Mouse (Mus musculus) limb, embryonic 11.5 days (tissue): Measurements from ENCODE around the gene Arl8b. TPM values are rescaled to one million over a fixed set of nuclear protein-coding genes. Genes with fewer than 3 reads are reported as not detected.

Experiments
- ATAC-seq: fragments of 200-750 bp; cut with Nextera tagmentation; 2 replicates; pipeline ENCODE4 v1.8.0; 2017; ENCODE audit warnings: low read depth; ENCODE audit not compliant: insufficient number of reproducible peaks, low FRiP score, low TSS enrichment
- DNase-seq: peaks from one replicate; pipeline ENCODE4 v3.0.0-alpha.2; 2015; ENCODE audit warnings: low spot score
- H3K27ac ChIP-seq: fragments of 300-500 bp; sonication (generic); replicated peaks from 2 replicates; pipeline ENCODE4 v1.5.1; 2014; ENCODE audit warnings: low read depth, mild to moderate bottlenecking, low read length
- H3K27me3 ChIP-seq: fragments of 300-500 bp; sonication (generic); 2 replicates; pipeline ENCODE4 v1.6.1; 2014; ENCODE audit warnings: mild to moderate bottlenecking, low read length, mixed read lengths; ENCODE audit not compliant: control insufficient read depth, insufficient read depth
- H3K36me3 ChIP-seq: fragments of 300-500 bp; sonication (generic); 2 replicates; pipeline ENCODE4 v1.6.1; 2014; ENCODE audit warnings: mild to moderate bottlenecking, low read length, moderate library complexity, mixed read lengths; ENCODE audit not compliant: control insufficient read depth, insufficient read depth
- H3K4me1 ChIP-seq: fragments of 300-500 bp; sonication (generic); 2 replicates; pipeline ENCODE4 v1.6.1; 2014; ENCODE audit warnings: low read length, mixed read lengths; ENCODE audit not compliant: control insufficient read depth, insufficient read depth
- H3K4me2 ChIP-seq: fragments of 300-500 bp; sonication (generic); 2 replicates; pipeline ENCODE4 v1.6.1; 2014; ENCODE audit warnings: low read depth, mild to moderate bottlenecking, moderate library complexity; ENCODE audit not compliant: severe bottlenecking
- H3K4me3 ChIP-seq: fragments of 300-500 bp; sonication (generic); 2 replicates; pipeline ENCODE4 v1.5.1; 2014; ENCODE audit warnings: low read depth, low read length
- H3K9ac ChIP-seq: fragments of 300-500 bp; sonication (generic); 2 replicates; pipeline ENCODE4 v1.6.1; 2014; ENCODE audit warnings: mild to moderate bottlenecking, low read length
- H3K9me3 ChIP-seq: fragments of 300-500 bp; sonication (generic); 2 replicates; pipeline ENCODE4 v1.6.1; 2016; ENCODE audit warnings: low read length; ENCODE audit not compliant: control insufficient read depth
- WGBS: fragments of 180-500 bp; shearing (Covaris S2); extraction: QIAGEN DNeasy Blood & Tissue Kit; methylation state at CpG from one replicate; pipeline ENCODE4 v1.1.7; 2014; 5-methylcytosine and 5-hydroxymethylcytosine counted together
- polyA plus RNA-seq: library from polyadenylated mRNA; unstranded; fragments of >200 nt; fragmentation: Nextera tagmentation; extraction: Ambion mirVana; gene quantifications from 2 replicates; pipeline ENCODE4 v1.2.1, GENCODE M21; 2014

Arl8b gene
- polyA plus RNA-seq, 1 experiment from 2014 or later = 73.1 TPM

DNA sequence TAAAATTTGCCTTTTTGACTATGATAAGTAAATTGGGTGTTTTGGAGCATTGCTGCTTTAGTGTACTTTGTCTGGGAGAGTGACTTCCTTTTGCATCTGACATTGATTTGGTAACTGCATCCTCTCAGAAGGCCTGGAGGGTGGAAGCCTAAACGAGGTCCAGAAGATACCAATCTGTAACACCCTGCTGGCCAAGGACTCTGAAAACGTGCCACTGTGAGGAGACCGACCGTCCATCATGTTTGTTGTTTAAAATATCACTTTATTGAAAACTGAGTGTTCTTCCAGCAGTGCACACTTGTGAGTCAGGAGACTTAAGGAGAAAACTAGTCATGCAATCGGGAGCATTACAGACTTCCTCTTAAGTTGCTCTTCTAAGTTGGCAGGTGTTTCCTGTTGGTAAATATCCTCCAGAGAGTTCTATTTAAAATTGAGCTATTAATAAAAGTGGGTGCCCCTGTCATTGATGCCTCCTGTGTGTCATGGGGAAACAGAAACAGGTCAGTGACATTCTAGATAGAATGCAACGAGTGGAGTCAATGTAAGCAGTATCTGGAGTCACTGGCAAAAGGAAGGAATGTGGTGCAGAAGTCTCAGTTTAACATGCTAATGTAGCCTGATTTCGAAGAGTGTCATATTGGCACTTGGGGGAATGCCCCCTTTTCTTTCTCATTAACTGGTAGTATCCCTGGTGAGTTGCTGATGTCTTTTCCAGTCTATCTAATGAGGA is 42.1 kb downstream of the Arl8b start:
- H3K36me3 ChIP-seq = no peaks in the 10 kb centered on the region
- WGBS = 66% methylated on average over 7 of the region's 7 CpGs
- peaks cover 7% of the 10 kb centered on the region for H3K4me1 ChIP-seq
- H3K27ac ChIP-seq = no peak overlapping the region
- no peaks in the 10 kb centered on the region for H3K27me3 ChIP-seq
- no peaks in the 10 kb centered on the region for H3K9me3 ChIP-seq
- H3K4me2 ChIP-seq = no peak overlapping the region
- no peak overlapping the region for H3K4me3 ChIP-seq
- DNase-seq (no peak), ATAC-seq (no peak)
- H3K9ac ChIP-seq = no peak overlapping the region

DNA sequence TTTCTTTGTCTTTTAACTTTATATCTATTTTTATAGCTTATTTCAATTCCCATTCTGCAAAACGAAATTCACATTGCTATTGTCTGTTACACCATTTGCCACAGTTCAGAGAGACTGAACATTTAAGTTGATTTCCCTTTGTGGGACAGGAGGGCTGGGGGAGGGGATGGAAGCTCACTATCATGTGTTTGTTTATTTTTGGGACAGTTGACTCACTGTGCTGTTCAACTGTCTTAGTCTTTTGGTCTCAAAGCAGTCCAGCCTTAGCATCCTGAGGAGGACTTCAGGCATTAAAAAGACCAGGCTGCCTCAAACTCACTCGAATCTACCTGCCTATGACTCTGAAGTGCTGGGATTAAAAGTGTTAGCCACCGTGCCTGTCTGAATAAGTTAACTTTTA is 43.2 kb downstream of the Arl8b start:
- Histone ChIP-seq H3K27me3 (no peaks in the 10 kb centered on the region), H3K27ac (no peak overlapping the region), H3K4me1 (peaks cover 9% of the 10 kb centered on the region), H3K9me3 (no peaks in the 10 kb centered on the region), H3K4me3 (no peak overlapping the region), H3K9ac (no peak overlapping the region), H3K36me3 (no peaks in the 10 kb centered on the region), H3K4me2 (no peak overlapping the region)
- DNase-seq = no peak
- WGBS = 78% methylated on average over 3 of the region's 3 CpGs
- ATAC-seq = no peak

DNA sequence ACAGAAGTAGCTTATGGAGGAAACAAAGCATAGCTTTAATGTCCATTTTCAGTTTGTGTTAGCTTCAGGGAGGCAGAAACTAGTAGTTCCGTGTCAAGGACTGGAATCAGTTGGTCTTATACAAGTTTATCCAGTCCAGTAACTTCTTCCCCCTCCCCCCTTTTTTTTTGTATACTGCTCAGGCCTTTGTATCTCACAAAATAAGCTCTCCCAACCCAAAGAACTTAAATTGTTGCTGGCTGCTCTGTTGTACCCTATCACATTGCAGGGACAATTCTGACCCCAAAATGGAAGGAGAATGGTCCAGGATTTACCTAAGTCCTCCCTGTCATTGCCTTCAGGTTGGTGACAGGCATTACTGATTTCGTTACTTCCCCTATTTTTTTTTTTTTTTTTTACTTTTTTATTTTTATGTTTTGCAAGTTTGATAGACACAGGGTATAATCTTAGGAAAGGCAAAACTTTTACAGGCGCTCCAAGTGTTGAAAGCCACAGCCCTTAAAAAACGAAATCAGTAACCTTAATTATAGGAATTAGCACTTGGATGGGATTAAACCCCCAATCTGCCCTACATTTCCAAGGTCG is 44.5 kb downstream of the Arl8b start:
- DNase-seq = no peak
- Histone ChIP-seq H3K9me3 (no peaks in the 10 kb centered on the region), H3K4me2 (peak overlapping the region; percentile 87), H3K36me3 (no peaks in the 10 kb centered on the region), H3K4me3 (peak overlapping the region; percentile 67), H3K27me3 (no peaks in the 10 kb centered on the region), H3K27ac (no peak overlapping the region), H3K9ac (no peak overlapping the region), H3K4me1 (peaks cover 9% of the 10 kb centered on the region)
- no peak for ATAC-seq
- 27% methylated on average over 5 of the region's 5 CpGs for WGBS

DNA sequence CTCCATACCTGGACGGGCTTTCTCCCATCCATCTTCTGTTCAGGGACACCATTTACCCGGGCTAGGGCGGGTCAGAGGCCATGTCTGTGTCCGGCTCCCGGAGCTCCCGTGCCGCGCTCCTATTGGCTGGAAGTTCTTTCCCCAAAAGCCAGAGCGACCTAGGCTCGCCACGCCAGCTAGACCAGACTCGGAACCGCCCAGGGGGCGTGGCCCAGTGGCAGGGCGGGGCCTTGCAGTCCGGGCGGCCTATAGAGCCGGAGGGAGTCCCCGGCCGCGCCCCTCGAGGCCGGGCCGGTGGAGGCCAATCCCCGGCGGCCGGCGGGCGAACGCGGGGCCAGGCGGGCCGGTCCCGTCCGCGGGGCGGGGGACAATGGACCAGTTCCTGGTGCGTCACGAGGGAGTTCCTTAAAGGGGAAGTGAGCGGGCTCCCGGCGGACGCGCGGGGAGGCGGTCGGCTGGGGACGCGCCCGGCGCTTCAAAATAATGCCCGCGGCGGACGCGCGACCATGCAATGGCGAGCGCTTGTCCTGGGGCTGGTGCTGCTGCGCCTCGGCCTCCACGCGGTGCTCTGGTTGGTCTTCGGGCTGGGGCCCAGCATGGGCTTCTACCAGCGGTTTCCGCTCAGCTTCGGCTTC is 45.5 kb downstream of the Arl8b start, which contains the start of gene Edem1:
Gene Edem1 (plus strand): TSS at position 408 of the 635 bp plus-strand sequence.
- under 1% methylated on average over 65 of the region's 67 CpGs for WGBS
- H3K9ac ChIP-seq = peak within 1 kb of the TSS; percentile 85
- no peaks in the 10 kb centered on the region for H3K27me3 ChIP-seq
- H3K9me3 ChIP-seq = no peaks in the 10 kb centered on the region
- H3K27ac ChIP-seq = peak within 1 kb of the TSS; percentile 71
- peak within 1 kb of the TSS; percentile 87 for H3K4me2 ChIP-seq
- ATAC-seq (peak; percentile 100), DNase-seq (peak; percentile 98)
- peaks cover 9% of the 10 kb centered on the region for H3K4me1 ChIP-seq
- H3K4me3 ChIP-seq = peak within 1 kb of the TSS; percentile 67
- H3K36me3 ChIP-seq = no peaks in the 10 kb centered on the region

DNA sequence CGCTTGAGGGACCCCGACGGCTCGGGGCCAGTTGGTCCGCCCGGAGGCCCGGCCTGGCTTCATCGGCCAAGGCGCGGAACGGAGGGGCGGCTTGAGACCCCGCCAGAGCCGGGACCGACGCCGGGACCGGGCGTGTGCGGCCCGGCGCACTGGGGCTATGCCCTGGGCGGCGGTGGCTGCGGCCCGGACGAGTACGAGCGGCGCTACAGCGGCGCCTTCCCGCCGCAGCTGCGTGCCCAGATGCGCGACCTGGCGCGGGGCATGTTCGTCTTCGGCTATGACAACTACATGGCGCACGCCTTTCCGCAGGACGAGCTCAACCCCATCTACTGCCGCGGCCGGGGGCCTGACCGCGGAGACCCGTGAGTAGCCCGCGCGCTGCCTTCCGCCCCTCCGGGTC is 46.0 kb downstream of the Arl8b start:
- Histone ChIP-seq H3K4me1 (peaks cover 9% of the 10 kb centered on the region), H3K9me3 (no peaks in the 10 kb centered on the region), H3K4me3 (peak overlapping the region; percentile 67), H3K4me2 (peak overlapping the region; percentile 87), H3K9ac (peak overlapping the region; percentile 85), H3K27ac (peak overlapping the region; percentile 71), H3K36me3 (no peaks in the 10 kb centered on the region), H3K27me3 (no peaks in the 10 kb centered on the region)
- under 1% methylated on average over 52 of the region's 56 CpGs for WGBS
- no peak; the same call in 1 of the 2 replicates for ATAC-seq
- DNase-seq = peak; percentile 60

DNA sequence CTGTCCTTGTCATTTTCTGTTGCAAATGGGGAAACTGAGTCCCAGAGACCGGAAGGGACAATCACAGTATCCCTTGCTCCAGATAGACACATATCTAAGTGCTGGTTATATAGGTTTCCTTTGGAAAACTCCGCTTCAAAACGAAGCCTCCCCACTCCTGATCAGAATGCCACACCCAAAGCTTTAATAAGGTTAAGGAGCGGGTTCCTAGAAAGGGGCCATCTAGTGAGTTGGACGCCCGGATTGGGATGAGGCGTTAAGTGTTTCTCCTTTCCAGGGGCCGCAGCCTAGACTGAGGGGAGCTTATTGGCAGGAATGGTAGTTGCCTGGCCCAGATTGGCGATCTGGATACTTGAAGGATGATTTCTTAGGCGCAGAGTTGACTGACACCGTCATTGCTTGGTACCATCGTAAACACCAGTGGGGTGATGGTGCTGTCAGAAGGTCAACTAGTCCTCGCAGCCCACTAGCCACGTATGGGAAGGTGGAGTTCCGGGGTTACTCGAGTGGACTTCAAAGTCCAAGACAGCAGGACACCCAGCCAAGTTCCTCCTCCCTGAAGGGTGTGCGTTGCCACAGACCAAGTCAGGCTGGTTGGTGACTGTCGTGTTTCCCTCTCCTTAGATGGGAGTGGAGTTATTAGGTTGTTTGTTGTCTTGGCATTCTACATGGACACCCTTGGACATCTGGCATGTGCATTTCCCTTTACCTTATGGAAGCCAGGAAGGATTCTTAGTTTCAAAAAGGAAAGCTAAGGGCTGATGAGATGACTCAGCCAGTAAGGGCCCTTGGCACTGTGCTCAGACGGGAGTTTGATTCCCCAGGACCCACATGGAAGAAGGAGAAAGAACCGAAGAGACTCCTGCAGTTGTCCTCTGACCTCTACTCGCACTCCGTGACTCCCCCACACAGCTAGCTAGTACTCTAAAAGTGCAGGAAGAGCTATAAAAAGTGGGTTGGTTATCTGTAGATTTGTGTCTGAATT is 46.8 kb downstream of the Arl8b start:
- Histone ChIP-seq H3K27me3 (no peaks in the 10 kb centered on the region), H3K36me3 (no peaks in the 10 kb centered on the region), H3K4me2 (peak overlapping the region; percentile 87), H3K27ac (no peak overlapping the region; the same call in 1 of the 2 replicates), H3K9ac (peak overlapping the region; percentile 85), H3K4me1 (peaks cover 9% of the 10 kb centered on the region), H3K9me3 (no peaks in the 10 kb centered on the region), H3K4me3 (peak overlapping the region; percentile 67)
- peak; percentile 31 for DNase-seq
- ATAC-seq = no peak
- 17% methylated on average over 22 of the region's 22 CpGs for WGBS

DNA sequence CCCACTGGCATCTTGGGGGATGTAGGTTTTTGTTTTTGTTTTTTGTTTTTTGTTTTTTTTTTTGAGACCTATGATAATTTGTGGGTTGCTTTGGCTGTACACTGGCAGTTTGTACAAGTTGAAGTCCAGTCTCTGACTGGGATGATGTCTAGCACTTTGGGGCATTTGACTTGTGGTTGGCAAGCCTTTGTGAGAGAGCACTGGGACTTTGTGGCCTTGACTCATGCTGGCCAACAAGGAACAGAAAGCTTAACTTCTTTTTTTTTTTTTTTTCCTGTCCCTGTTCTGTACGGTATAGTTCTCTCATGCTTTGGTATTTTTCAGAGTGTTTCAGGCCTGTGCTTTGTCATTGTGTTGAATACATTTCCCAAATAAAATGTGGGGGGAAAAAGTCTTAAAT is 49.3 kb downstream of the Arl8b start:
- 95% methylated on average over 1 of the region's 1 CpGs for WGBS
- no peaks in the 10 kb centered on the region for H3K27me3 ChIP-seq
- no peak overlapping the region for H3K27ac ChIP-seq
- no peaks in the 10 kb centered on the region for H3K36me3 ChIP-seq
- H3K4me1 ChIP-seq = peaks cover 9% of the 10 kb centered on the region
- H3K9ac ChIP-seq = no peak overlapping the region
- H3K4me2 ChIP-seq = no peak overlapping the region
- no peak overlapping the region for H3K4me3 ChIP-seq
- ATAC-seq (no peak), DNase-seq (no peak)
- H3K9me3 ChIP-seq = no peaks in the 10 kb centered on the region

DNA sequence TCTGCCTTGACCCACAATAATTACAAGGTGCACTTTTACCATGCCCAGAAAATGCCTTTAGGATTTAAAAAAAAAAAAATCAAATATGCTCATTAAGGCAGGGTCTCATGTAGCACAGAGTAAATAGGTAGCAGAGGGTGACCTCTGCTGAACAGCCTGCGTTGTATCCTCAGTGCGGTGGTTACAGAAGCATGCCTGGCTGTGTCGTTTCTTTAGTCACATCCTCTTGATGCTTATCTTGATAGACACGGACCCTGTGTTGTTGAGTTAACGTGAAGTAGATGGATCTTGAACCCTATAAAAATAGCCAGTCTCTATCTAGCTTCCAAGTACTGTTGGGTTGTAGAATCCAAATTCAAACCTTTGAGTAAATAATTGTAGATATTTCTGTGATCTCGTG is 50.1 kb downstream of the Arl8b start:
- DNase-seq (no peak), ATAC-seq (no peak)
- H3K4me1 ChIP-seq = peaks cover 9% of the 10 kb centered on the region
- no peak overlapping the region for H3K9ac ChIP-seq
- H3K36me3 ChIP-seq = no peaks in the 10 kb centered on the region; the same call in 1 of the 2 replicates
- H3K4me2 ChIP-seq = no peak overlapping the region
- no peaks in the 10 kb centered on the region for H3K9me3 ChIP-seq
- H3K27me3 ChIP-seq = no peaks in the 10 kb centered on the region
- no peak overlapping the region for H3K4me3 ChIP-seq
- H3K27ac ChIP-seq = no peak overlapping the region
- 84% methylated on average over 6 of the region's 6 CpGs for WGBS
